Mouse (Mus musculus) liver, adult (tissue): Measurements from ENCODE around the gene Nudt3.

ENCODE experiments used
- GATA4 ChIP-seq: IDR thresholded peaks from 2 replicates; pipeline ENCODE4 v1.6.1; 2014; ENCODE audit warnings: mild to moderate bottlenecking, low read length; ENCODE audit not compliant: insufficient replicate concordance

Gene Nudt3

DNA sequence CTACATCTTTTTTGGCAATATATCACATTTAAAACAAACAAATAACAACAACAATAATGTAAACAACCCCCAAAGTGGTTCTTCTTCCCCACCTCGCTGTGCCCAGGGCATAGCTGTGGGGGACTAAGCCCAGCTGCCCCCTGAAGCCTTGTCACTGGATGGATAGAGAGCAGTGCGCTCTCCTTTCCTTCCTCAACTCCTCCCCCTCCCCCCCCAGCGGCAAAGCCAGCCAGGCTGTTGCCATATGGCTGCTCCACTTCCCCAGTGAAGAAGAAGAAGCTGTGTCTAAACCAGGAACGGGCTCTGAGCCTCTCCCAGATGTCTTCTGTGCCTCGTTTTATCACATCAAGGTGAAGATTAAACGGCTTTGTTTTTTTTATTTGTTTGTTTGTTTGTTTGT, 19.8 kb upstream of the Nudt3 start:
- no peak for TF ChIP-seq GATA4

GRCm38 (mm10) chr17:27642491-27643062, 19.3 kb upstream of the Nudt3 start:
- TF ChIP-seq GATA4: no peak

DNA sequence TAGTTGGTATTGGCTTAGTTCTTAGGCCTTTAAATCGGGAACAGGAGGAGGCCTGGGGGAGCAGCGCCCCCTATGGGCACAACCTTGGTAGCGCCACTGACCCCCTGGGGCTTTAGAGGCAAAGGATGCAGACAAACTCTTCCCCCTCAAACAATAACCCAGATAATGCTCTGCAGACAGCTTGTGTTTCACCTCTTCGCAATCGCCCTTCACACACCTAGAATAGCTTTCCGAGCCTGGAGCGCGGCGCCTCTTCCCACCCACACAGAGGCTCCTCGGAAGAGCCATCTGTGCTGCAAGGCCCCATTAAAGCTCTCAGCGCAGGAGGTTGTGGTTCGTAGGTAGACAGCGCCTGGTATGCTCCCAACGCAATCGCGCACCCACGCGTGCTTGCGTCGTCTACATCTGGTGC, 15.6 kb upstream of the Nudt3 start:
- no peak for TF ChIP-seq GATA4

- no peak for TF ChIP-seq GATA4
These were observed 14.0 kb upstream of the Nudt3 start for GRCm38 (mm10) chr17:27637333-27637732.

GRCm38 (mm10) chr17:27636132-27637020, 13.1 kb upstream of the Nudt3 start, which contains the start of gene Rps10:
Gene Rps10 (minus strand): TSS chr17:27636669.
- TF ChIP-seq GATA4: no peak

GRCm38 (mm10) chr17:27634871-27635574, 11.7 kb upstream of the Nudt3 start, which contains the start of gene RPS10-NUDT3:
Gene RPS10-NUDT3 (minus strand): TSS chr17:27635222.
- no peak for TF ChIP-seq GATA4

DNA sequence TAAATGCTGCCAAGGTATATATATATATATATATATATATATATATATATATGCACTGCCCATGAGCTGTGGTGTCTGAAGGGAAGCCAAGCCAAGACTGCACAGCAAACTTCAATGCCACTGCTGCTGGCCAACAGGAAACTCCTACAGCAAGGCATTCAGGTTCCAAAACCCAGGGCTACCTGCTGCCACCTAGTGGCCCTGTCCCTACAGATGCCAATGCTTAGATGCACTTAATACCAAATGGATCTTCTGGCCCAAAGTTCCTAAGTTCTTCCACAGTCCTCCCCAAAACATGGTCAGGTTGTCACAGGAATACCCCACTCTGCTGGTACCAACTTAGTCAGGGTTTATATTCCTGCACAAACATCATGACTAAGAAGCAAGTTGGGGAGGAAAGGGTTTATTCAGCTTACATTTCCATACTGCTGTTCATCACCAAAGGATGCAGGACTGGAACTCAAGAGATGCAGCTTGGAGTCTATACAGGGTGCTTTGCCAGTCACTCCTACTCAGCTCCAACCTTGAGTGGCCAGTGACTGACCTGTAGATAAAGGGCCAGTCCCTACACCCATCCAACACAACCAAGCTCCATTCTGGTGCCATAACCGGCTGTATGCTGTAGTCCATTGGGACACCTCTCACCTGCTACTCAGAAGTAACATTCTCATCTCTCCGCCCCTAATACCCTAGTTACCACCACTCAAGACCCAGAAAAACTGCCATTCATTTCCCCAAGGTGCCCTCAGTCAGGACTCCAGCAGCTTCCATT, 6.1 kb upstream of the Nudt3 start:
- TF ChIP-seq GATA4: no peak

DNA sequence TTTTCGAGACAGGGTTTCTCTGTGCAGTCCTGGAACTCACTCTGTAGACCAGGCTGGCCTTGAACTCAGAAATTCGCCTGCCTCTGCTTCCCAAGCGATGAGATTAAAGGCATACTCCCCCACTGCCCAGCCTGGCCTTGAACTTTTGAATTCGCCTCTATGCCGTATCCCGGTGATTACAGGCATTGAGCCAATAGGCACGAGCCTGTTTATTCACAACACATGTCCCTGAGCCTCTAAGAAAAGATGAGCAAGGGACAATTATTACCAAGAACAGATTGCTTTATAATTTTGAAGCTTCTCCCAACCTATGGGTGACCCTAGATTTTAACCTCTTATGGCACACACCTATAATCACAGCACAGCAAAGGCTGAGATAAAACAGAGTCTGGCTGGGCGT, 5.1 kb upstream of the Nudt3 start:
- no peak for TF ChIP-seq GATA4

GRCm38 (mm10) chr17:27627451-27627850, 4.2 kb upstream of the Nudt3 start:
- no peak for TF ChIP-seq GATA4

GRCm38 (mm10) chr17:27626681-27627080, 3.4 kb upstream of the Nudt3 start:
- TF ChIP-seq GATA4: no peak

GRCm38 (mm10) chr17:27625455-27626251, 2.4 kb upstream of the Nudt3 start:
- TF ChIP-seq GATA4: no peak

GRCm38 (mm10) chr17:27622611-27623359, 510 bp downstream of the Nudt3 start:
- no peak for TF ChIP-seq GATA4

DNA sequence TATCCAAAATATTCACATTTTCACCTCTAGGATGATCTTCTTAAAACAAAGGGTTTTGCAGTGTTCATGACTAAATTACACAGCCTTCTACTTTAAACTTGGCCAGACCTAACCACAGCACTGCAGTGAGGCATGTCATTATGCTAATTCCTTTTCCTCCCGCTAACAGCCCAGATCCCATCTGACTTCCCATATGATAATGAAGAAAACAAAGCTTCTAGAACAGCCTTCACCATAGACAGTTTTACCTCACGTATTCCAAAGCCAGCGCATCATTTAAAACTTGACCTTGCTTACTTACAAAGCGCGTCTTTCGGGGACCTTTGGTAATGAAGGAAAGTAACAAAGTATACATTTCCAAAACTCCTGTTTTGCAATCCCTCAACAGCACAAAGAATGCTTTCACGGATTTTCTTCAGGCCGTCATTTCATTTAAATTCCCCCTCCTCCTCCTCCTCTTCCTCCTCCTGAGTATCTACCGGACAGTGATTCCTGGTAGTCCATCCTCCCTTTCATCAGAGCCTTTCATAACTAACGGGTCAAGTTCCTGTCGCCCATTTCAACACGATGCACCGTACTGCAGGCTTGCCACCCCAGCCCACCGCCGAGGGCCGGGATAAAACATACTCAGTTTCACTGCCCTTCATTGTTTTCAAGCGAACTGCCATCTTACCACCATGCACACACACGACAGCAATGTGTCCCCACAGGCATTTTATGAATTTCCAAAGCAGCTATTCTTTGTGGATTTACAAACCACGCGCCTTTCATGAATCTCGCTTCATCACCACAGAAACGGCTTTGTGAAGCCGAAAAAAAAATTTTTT, 1.4 kb downstream of the Nudt3 start:
- TF ChIP-seq GATA4: no peak

DNA sequence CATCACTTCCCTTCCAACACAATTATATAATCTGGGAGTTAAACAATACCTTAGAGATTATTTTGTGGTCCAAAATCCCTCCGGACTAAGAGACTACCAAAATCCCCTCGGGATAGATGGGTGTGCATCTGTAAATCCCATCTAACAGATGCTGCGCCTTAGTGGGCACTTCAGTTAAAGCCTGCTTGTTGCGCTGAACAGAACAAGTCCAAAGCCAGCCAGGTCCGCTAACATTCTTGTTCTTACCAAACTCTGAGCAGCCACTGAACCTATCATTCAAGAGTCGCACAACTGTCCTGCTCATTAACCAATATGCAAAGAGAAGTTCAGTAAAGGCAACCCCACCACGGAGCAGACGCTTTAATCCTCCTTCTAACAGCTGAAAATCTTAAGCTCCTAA, 2.1 kb downstream of the Nudt3 start:
- no peak for TF ChIP-seq GATA4
